Mouse (Mus musculus) neural tube, embryonic 12.5 days (tissue): Measurements from ENCODE around the gene Armc2. TPM values are rescaled to one million over a fixed set of nuclear protein-coding genes. Genes with fewer than 3 reads are reported as not detected.

Experiments used
- ATAC-seq: fragments of 200-750 bp; cut with Nextera tagmentation; 2 replicates; pipeline ENCODE4 v1.8.0; 2017; ENCODE audit warnings: low read depth, mild to moderate bottlenecking, moderate TSS enrichment, moderate library complexity; ENCODE audit not compliant: low FRiP score
- H3K27ac ChIP-seq: fragments of 300-500 bp; sonication (generic); 2 replicates; pipeline ENCODE4 v1.5.1; 2016
- H3K27me3 ChIP-seq: fragments of 300-500 bp; sonication (generic); replicated peaks from 2 replicates; pipeline ENCODE4 v1.6.1; 2016; ENCODE audit warnings: mild to moderate bottlenecking
- H3K36me3 ChIP-seq: fragments of 300-500 bp; sonication (generic); 2 replicates; pipeline ENCODE4 v1.6.1; 2016; ENCODE audit warnings: mild to moderate bottlenecking
- H3K4me1 ChIP-seq: fragments of 300-500 bp; sonication (generic); 2 replicates; pipeline ENCODE4 v1.6.1; 2016
- H3K4me2 ChIP-seq: fragments of 300-500 bp; sonication (generic); replicated peaks from 2 replicates; pipeline ENCODE4 v1.6.1; 2016; ENCODE audit warnings: mild to moderate bottlenecking
- H3K4me3 ChIP-seq: fragments of 300-500 bp; sonication (generic); 2 replicates; pipeline ENCODE4 v1.5.1; 2016
- H3K9ac ChIP-seq: fragments of 300-500 bp; sonication (generic); 2 replicates; pipeline ENCODE4 v1.6.1; 2016; ENCODE audit warnings: mild to moderate bottlenecking
- H3K9me3 ChIP-seq: fragments of 300-500 bp; sonication (generic); 2 replicates; pipeline ENCODE4 v1.6.1; 2016; ENCODE audit warnings: mild to moderate bottlenecking
- WGBS: fragments of 180-500 bp; shearing (Covaris S2); methylation state at CpG from one replicate; pipeline ENCODE4 v1.1.7; 2016; 5-methylcytosine and 5-hydroxymethylcytosine counted together
- polyA plus RNA-seq: library from polyadenylated mRNA; unstranded; fragments of >200 nt; fragmentation: Nextera tagmentation; extraction: Ambion mirVana; gene quantifications from 2 replicates; pipeline ENCODE4 v1.2.1, GENCODE M21; 2016

Armc2 gene
- polyA plus RNA-seq, 1 experiment from 2014 or later = 3.1 TPM

DNA sequence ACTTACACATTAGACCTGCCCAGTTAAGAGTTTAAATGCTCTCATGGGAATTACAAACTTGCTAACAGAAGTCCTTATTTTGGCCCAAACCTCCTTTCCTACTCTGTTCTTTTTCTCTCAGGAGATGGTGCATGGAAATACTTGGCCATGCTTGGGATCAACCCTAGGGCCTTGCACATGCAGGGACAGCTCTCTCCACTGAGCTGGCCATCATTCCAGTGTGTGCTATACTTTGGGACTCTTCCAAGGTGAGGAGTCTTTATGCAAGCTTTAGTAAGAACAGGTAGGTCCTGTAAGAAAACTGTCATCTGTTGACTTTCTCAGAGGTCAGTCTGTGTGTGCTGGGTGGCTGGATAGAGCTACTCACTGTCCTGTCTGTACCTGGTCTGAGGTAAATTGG lies 127.7 kb downstream of the Armc2 start:
- peaks cover 12% of the 10 kb centered on the region; the same call in 1 of the 2 replicates for H3K4me1 ChIP-seq
- no peak for ATAC-seq

DNA sequence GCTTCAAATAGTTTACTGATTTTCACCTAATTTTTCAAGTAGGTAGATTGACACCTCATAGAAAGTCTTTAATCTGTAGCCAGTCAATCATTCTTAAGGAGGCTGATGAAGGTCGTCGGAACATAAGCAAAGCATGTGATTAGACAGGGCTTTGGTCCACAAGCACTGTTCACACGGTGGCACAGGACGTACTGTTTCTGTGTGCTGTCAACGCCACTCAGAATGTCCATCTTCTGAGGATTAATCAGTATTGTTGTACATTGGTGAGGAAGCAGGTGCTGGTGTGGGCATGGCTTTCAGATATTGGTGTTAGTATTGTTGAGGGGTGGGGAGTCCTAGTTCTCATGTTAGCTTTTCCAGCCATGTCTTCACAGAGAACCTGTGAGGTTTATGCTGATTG lies 128.7 kb downstream of the Armc2 start:
- Histone ChIP-seq H3K27me3 (no peaks in the 10 kb centered on the region), H3K36me3 (no peaks in the 10 kb centered on the region), H3K9ac (no peak overlapping the region), H3K4me2 (no peak overlapping the region), H3K4me1 (peaks cover 12% of the 10 kb centered on the region; the same call in 1 of the 2 replicates), H3K9me3 (no peaks in the 10 kb centered on the region), H3K4me3 (no peak overlapping the region), H3K27ac (no peak overlapping the region)
- ATAC-seq = no peak
- 88% methylated on average over 5 of the region's 5 CpGs for WGBS

More for the DNA sequence above, 127.7 kb downstream of the Armc2 start:
- H3K4me2 ChIP-seq = no peak overlapping the region
- no peaks in the 10 kb centered on the region for H3K36me3 ChIP-seq
- H3K27ac ChIP-seq = no peak overlapping the region
- H3K4me3 ChIP-seq = no peak overlapping the region
- no peak overlapping the region for H3K9ac ChIP-seq
- H3K27me3 ChIP-seq = no peaks in the 10 kb centered on the region
- no peaks in the 10 kb centered on the region for H3K9me3 ChIP-seq

DNA sequence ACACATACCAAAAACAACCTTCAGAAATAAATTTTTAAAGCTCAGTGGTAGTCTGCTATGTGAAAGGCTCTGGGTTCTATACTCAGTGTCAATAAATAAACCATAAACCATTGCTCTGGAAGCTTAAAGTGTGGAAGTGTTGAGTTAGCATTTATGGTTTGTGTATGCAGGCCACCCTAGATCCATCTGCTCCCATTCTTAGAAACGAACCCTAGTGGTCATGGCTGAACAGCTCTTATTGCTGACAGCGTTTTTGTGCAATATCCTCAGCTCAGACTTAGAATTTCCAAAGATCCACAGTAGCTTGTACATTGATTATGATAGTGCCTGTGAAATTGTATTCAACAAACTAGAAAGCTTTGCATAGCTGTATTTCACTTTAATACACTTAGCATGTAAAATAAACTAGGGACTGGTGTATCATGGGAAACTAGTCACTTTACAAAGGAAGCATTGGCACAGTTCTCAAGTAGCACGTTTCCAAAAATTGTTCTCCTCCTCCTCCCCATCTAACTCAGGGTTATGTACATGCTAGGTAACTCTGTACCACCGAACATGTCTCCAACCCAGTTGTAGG lies 129.8 kb downstream of the Armc2 start:
- no peak overlapping the region for H3K9ac ChIP-seq
- no peaks in the 10 kb centered on the region for H3K27me3 ChIP-seq
- no peaks in the 10 kb centered on the region for H3K36me3 ChIP-seq
- no peak for ATAC-seq
- H3K4me3 ChIP-seq = no peak overlapping the region
- H3K4me2 ChIP-seq = peak overlapping the region; percentile 84
- WGBS = 58% methylated on average over 4 of the region's 4 CpGs
- H3K4me1 ChIP-seq = peaks cover 12% of the 10 kb centered on the region; the same call in 1 of the 2 replicates
- no peaks in the 10 kb centered on the region for H3K9me3 ChIP-seq
- H3K27ac ChIP-seq = no peak overlapping the region

DNA sequence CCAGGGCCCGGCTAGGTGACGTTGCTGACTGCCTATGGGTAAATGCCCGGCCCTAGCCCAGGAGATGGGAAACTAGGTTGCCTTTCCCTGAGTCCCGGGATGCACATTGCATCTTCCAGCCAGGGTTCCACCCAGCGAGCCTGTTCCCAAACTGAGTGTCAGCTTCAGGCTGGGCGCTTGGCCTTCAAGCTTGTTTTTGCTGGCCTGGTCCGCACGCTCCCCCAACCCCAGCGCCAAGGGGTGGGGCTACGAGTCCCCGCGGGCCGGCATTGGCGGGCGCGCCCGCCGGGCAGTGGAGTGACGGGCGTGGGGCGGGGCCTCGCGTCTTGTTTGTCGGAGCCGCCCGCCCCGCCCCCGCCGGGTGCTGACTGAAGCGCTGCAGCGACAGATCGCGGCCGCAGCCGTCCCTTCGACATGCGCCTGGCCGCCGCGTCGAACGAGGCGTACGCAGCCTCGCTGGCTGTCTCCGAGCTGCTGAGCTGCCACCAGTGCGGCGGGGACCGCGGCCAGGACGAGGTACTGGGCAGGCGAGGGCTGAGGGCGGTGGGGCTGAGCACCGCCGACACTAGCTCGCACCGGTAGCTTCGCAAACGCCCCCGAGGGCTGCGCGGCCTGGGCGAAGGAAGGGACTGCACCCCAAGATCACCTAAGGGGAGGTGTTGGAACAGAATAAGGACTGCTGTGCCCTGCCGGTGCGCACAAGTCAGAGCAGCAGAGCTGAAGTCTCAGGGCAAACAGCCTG lies 131.0 kb downstream of the Armc2 start:
- Histone ChIP-seq H3K36me3 (no peaks in the 10 kb centered on the region), H3K27me3 (no peaks in the 10 kb centered on the region), H3K27ac (peak overlapping the region; percentile 89), H3K4me3 (peak overlapping the region; percentile 71), H3K9ac (peak overlapping the region; percentile 82), H3K9me3 (no peaks in the 10 kb centered on the region), H3K4me2 (peak overlapping the region; percentile 84), H3K4me1 (peaks cover 12% of the 10 kb centered on the region; the same call in 1 of the 2 replicates)
- WGBS = 2% methylated on average over 64 of the region's 65 CpGs
- ATAC-seq = peak; percentile 97

DNA sequence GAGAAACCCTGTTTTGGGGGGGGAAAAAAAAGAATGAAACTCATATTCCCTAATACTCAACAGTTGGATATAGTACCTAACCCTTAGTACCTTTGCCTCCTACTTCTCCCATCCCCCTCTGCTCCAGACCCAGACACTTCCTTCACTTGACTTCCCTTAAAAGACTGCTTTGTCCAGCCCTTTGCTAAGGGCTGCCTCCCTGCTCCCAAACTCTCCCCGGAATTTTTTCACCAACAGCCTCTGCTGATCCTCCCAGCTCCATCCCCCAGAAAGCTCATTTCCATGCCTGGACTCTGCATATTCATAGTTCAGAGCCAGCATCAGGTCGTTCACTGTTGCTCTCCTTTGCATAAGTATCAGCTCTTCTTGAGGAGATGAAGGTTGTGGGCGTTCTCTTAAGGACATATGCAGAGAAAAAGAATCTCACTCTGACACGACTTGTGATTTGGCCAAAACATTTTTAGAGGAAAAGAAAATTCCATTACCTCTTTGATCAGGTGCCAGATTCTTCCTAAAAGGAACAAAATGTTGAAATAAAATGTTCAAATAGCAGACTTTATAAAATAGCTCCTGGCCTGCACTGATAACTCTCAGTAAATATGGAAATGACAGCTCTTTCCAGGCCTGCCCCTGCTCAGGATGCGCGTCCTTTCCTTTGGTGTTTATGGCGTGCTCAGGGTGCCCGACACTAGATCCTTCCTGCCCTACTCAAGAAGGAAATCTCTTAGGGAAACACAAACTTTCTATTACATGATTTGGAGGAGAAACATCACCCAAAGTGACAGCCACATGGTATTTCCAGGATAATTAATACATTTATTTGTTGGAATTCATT lies 134.3 kb downstream of the Armc2 start:
- Histone ChIP-seq H3K36me3 (no peaks in the 10 kb centered on the region), H3K4me2 (no peak overlapping the region), H3K4me1 (peaks cover 24% of the 10 kb centered on the region), H3K27ac (no peak overlapping the region), H3K4me3 (no peak overlapping the region), H3K9ac (no peak overlapping the region), H3K9me3 (no peaks in the 10 kb centered on the region), H3K27me3 (no peaks in the 10 kb centered on the region)
- ATAC-seq = no peak
- WGBS = 57% methylated on average over 8 of the region's 8 CpGs

DNA sequence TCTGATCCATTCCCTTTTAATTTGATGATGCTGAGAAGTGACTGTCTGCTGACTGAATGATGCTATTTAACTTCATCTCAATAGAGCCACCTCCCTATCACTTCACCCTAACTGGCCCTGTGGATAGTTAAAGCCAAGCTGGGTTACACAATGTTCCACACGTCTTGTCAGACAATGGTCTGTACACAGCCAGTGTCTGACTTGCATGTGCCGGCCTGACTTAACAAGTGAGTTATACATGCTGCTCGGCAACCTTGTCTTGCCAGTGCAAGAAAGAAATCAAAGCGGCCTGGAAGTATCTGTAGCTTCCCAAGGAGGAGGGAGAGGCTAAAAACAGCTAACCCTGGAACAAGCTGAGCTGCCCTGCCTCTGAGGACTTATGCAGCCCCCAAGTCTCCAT lies 136.8 kb downstream of the Armc2 start:
- no peak overlapping the region for H3K27ac ChIP-seq
- 17% methylated on average over 4 of the region's 4 CpGs for WGBS
- no peak overlapping the region for H3K9ac ChIP-seq
- no peaks in the 10 kb centered on the region for H3K36me3 ChIP-seq
- peaks cover 12% of the 10 kb centered on the region for H3K4me1 ChIP-seq
- H3K9me3 ChIP-seq = no peaks in the 10 kb centered on the region
- no peak overlapping the region for H3K4me3 ChIP-seq
- H3K27me3 ChIP-seq = no peaks in the 10 kb centered on the region
- no peak overlapping the region for H3K4me2 ChIP-seq
- ATAC-seq = no peak

DNA sequence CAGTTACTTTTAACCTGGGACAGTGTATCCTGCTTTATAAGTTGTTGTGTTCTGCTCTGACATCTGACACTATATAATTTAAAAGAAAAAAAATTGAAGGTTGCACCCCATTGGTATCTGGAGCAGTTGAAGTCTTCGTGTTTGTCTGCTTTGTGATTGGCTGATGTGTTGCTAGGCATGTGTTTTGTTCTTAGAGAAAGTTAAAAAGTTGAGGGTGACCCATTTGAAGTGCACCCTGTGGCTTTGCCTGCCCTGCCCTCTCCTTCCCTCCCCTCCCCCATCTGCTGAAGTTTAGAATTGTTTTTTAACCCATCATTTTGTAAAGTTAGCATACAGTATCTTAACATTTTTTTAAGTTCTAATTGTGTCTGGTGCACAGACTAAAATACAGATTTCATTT lies 137.5 kb downstream of the Armc2 start:
- Histone ChIP-seq H3K27me3 (no peaks in the 10 kb centered on the region), H3K9me3 (no peaks in the 10 kb centered on the region), H3K4me3 (no peak overlapping the region), H3K4me2 (no peak overlapping the region), H3K27ac (no peak overlapping the region), H3K36me3 (no peaks in the 10 kb centered on the region), H3K4me1 (peaks cover 12% of the 10 kb centered on the region), H3K9ac (no peak overlapping the region)
- 10% methylated on average over 1 of the region's 1 CpGs for WGBS
- ATAC-seq = no peak

DNA sequence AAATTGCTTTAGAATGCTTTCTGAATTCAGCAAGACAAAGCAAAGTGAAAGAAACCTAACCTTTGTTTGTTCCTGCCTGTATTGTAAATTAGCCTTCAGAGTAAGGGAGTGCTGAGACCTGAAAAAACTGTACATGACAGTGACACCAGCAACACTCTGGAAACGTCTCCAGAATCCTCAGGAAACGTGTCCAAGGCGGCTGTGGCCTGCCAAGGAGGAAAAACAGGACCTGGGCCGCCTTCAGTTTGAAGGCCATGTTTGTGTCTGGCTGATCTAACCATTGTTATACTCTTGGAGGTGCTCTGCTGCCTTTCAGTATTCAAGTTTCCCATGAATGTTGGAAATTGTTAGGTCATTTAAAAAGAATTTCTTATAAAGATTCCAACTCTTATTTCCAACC lies 138.0 kb downstream of the Armc2 start:
- Histone ChIP-seq H3K36me3 (no peaks in the 10 kb centered on the region), H3K27me3 (no peaks in the 10 kb centered on the region), H3K4me1 (peaks cover 12% of the 10 kb centered on the region), H3K9me3 (no peaks in the 10 kb centered on the region), H3K4me3 (no peak overlapping the region), H3K27ac (no peak overlapping the region), H3K4me2 (no peak overlapping the region), H3K9ac (no peak overlapping the region)
- ATAC-seq = no peak
- WGBS = 49% methylated on average over 4 of the region's 4 CpGs

DNA sequence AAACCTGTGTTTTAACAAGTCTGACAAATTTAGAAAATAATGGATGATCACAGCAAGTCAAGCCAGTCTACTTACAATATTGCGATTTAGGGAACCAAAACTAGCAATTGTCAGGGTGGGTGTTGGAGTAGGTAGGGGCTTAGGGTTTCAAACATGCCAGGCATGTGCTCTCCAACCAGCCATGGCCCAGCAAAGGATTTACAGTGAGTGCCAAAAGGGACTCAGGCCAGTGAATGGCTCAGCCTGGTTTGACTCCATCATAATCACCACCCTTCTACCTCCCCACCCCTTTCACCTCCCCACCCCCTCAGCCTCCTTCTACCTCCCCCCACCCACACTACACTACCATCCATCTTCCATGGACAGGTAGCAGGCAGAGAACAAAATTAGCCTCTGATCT lies 138.6 kb downstream of the Armc2 start:
- 89% methylated on average over 1 of the region's 1 CpGs for WGBS
- peaks cover 12% of the 10 kb centered on the region for H3K4me1 ChIP-seq

DNA sequence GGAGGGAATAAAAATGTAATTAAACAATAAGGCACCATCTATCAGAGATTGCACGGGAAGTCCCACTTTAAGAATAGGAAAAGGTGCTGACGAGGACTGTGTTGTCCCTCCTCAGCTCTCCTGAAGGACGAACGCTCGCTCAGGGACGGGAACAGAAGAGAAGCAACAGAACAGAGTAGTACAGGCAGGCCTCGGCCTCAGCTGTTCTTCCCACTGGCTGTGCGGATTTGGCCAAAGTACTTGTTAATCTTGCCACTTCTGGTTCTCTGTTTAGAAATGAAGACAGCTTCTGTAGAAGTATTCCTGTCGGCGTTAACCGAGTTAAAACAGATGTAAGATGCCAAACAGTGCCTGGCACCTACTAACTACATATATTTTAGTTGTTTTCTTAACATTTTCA lies 139.9 kb downstream of the Armc2 start:
- no peak overlapping the region for H3K4me3 ChIP-seq
- 89% methylated on average over 11 of the region's 11 CpGs for WGBS

More for the DNA sequence above, 138.6 kb downstream of the Armc2 start:
- no peaks in the 10 kb centered on the region for H3K36me3 ChIP-seq
- no peak overlapping the region for H3K9ac ChIP-seq
- H3K4me3 ChIP-seq = no peak overlapping the region
- no peaks in the 10 kb centered on the region for H3K27me3 ChIP-seq
- no peak overlapping the region for H3K4me2 ChIP-seq
- no peaks in the 10 kb centered on the region for H3K9me3 ChIP-seq
- no peak overlapping the region for H3K27ac ChIP-seq
- ATAC-seq = no peak

DNA sequence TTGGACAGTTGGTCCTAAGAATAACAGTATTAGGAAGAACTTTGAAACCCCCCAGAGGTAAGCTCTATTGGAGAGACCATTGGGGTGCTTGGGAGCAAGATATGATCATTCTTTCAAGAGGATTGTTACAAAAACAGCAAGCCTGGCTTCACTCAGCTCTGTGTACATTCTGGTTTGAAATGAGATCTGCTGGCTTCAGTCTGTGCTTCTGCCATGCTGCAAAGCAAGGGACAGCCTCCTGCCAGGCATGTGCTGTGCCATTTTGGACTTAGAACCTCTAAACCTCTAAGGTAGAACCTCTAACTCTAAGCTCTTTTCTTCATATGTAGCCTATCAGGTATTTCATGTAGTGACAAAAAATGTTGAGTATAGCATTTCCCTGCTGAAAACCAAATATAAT lies 142.6 kb downstream of the Armc2 start:
- H3K4me2 ChIP-seq = no peak overlapping the region
- H3K9me3 ChIP-seq = no peaks in the 10 kb centered on the region
- no peak overlapping the region for H3K4me3 ChIP-seq
- H3K9ac ChIP-seq = no peak overlapping the region
- H3K36me3 ChIP-seq = no peaks in the 10 kb centered on the region
- H3K4me1 ChIP-seq = 0 out of 2 replicates have a peak, but pooled peaks cover 3% of the 10 kb centered on the region
- H3K27me3 ChIP-seq = no peaks in the 10 kb centered on the region
- H3K27ac ChIP-seq = no peak overlapping the region
- ATAC-seq = no peak

More for the DNA sequence above, 139.9 kb downstream of the Armc2 start:
- ATAC-seq = no peak
- H3K36me3 ChIP-seq = no peaks in the 10 kb centered on the region
- no peaks in the 10 kb centered on the region for H3K27me3 ChIP-seq
- no peak overlapping the region for H3K27ac ChIP-seq
- no peaks in the 10 kb centered on the region for H3K9me3 ChIP-seq
- H3K4me2 ChIP-seq = no peak overlapping the region
- no peak overlapping the region for H3K9ac ChIP-seq
- peaks cover 12% of the 10 kb centered on the region for H3K4me1 ChIP-seq

DNA sequence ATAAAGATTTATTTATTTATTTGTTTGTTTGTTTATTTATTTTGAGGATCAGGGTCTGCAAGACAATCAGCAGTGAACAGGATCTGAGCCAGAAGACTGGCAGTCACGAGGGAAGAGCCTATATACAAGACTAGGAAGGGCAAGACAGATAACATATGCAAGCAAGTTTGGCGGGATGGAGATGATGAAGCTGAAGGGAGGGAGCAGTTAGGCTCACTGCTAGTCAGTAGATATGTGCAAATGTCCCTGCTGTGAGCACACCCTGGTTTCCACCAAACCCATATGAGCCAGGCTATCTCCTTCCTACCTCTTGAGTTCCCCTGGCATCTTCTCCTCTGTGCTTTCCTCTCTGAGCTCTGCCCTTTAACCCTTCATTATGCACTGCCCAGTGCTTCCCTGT lies 146.7 kb downstream of the Armc2 start:
- no peak overlapping the region for H3K4me3 ChIP-seq
- WGBS = 73% methylated on average over 2 of the region's 2 CpGs
- ATAC-seq = no peak
- no peaks in the 10 kb centered on the region for H3K27me3 ChIP-seq
- H3K4me2 ChIP-seq = no peak overlapping the region
- no peak overlapping the region for H3K27ac ChIP-seq
- H3K4me1 ChIP-seq = no peaks in the 10 kb centered on the region
- H3K36me3 ChIP-seq = no peaks in the 10 kb centered on the region
- no peak overlapping the region for H3K9ac ChIP-seq
- no peaks in the 10 kb centered on the region for H3K9me3 ChIP-seq
